11 mouse cellular contexts compared by ENCODE assay signal in the genomic region with DNA sequence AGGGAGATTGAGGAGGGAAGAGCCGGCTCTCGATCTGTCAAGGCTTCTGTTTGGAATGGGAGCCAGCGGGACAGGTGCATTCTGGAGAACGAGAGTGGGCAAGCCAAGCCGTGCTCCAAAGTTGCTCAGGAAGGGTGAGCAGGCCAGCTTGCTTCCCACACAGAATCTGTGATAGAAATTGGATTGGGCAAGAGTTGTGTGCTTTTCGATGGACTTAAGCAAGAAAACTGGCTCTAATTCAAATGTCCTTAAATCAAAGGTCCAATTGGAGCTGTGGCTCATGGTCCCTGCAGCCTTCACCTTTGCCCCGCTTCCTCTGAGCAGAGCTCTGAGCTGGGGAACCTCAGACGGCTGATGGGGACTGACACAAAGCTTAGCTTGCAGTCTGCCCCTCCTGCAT. TPM values are rescaled to one million over a fixed set of nuclear protein-coding genes. Genes with fewer than 3 reads are reported as not detected.
DNase-seq lines count a peak whose midpoint lies in the region; ATAC-seq and TF ChIP-seq lines count a peak whose summit lies in the region.
"Had no signal": no experiment of that assay in that cellular context is flagged by ENCODE, and none has a peak within 500 bp of the region (broad histone marks: within the 10 kb centered on the region; RNA-seq: fewer than 3 reads in every experiment).

No protein-coding gene starts in this region.

- no peak for ATAC-seq in kidney, embryonic 15.5 days (replicated peaks; ENCODE audit: low FRiP score)
- ATAC-seq in intestine, postnatal 0 days: 0 out of 2 replicates have a peak, but pooled peaks have one; percentile 19
- peak; percentile 78 for ATAC-seq in liver, embryonic 15.5 days (ENCODE audit: insufficient read depth)

- H3K4me2 ChIP-seq in kidney, embryonic 15.5 days: no peak overlapping the region
- no peak overlapping the region for H3K4me2 ChIP-seq in intestine, postnatal 0 days (replicated peaks; ENCODE audit: low read depth)
- H3K4me2 ChIP-seq in liver, embryonic 15.5 days: no peak overlapping the region

- no peaks in the 10 kb centered on the region for H3K27me3 ChIP-seq in kidney, embryonic 15.5 days
- H3K27me3 ChIP-seq in intestine, postnatal 0 days (replicated peaks; ENCODE audit: control insufficient read depth, insufficient read depth, low read length): no peaks in the 10 kb centered on the region
- H3K27me3 ChIP-seq in liver, embryonic 15.5 days: peaks cover 8% of the 10 kb centered on the region

- peaks cover 42% of the 10 kb centered on the region for H3K4me1 ChIP-seq in kidney, embryonic 15.5 days
- no peaks in the 10 kb centered on the region for H3K4me1 ChIP-seq in intestine, postnatal 0 days (replicated peaks; ENCODE audit: control insufficient read depth, insufficient read depth, low read length)
- peaks cover 13% of the 10 kb centered on the region; the same call in 1 of the 2 replicates for H3K4me1 ChIP-seq in liver, embryonic 15.5 days (replicated peaks)

- H3K36me3 ChIP-seq in kidney, embryonic 15.5 days: no peaks in the 10 kb centered on the region
- no peaks in the 10 kb centered on the region for H3K36me3 ChIP-seq in intestine, postnatal 0 days (ENCODE audit: control insufficient read depth, insufficient read depth)
- no peaks in the 10 kb centered on the region for H3K36me3 ChIP-seq in liver, embryonic 15.5 days (replicated peaks)
- H3K36me3 ChIP-seq: hindbrain, embryonic 10.5 days had no signal

- H3K4me3 ChIP-seq in kidney, embryonic 15.5 days (replicated peaks): no peak overlapping the region
- H3K4me3 ChIP-seq in intestine, postnatal 0 days (ENCODE audit: low read depth, low read length): no peak overlapping the region
- no peak overlapping the region for H3K4me3 ChIP-seq in liver, embryonic 15.5 days (replicated peaks)
- H3K4me3 ChIP-seq: hindbrain, embryonic 10.5 days had no signal

- H3K27ac ChIP-seq in kidney, embryonic 15.5 days: no peak overlapping the region
- H3K27ac ChIP-seq in intestine, postnatal 0 days (ENCODE audit: low read depth, low read length): no peak overlapping the region
- peak overlapping the region; percentile 56 for H3K27ac ChIP-seq in liver, embryonic 15.5 days (replicated peaks)

- TF ChIP-seq CTCF in intestine, postnatal 0 days (IDR thresholded peaks at IDR 0.05; ENCODE audit: low read depth): no peak

- DNase-seq in kidney, adult 11 months: peak; percentile 78
- peak; percentile 87 for DNase-seq in adrenal gland, postnatal 14 days
- no peak for DNase-seq in natural killer cell, adult 2 months (ENCODE audit: low spot score in 2 of 2)
- no peak for DNase-seq in urinary bladder, postnatal 25 days (ENCODE audit: low spot score)
- no peak for DNase-seq in spleen, postnatal 4 days (ENCODE audit: low spot score in 2 of 2)
- DNase-seq: cerebellum, adult 8-10 months; spleen, adult 18-20 months had no signal

- H3K9ac ChIP-seq in kidney, embryonic 15.5 days: no peak overlapping the region
- H3K9ac ChIP-seq in intestine, postnatal 0 days (ENCODE audit: low read depth, low read length): no peak overlapping the region
- no peak overlapping the region for H3K9ac ChIP-seq in liver, embryonic 15.5 days

- no peaks in the 10 kb centered on the region for H3K9me3 ChIP-seq in kidney, embryonic 15.5 days (replicated peaks)
- no peaks in the 10 kb centered on the region for H3K9me3 ChIP-seq in intestine, postnatal 0 days (ENCODE audit: control insufficient read depth)
- no peaks in the 10 kb centered on the region for H3K9me3 ChIP-seq in liver, embryonic 15.5 days (replicated peaks)
- H3K9me3 ChIP-seq: hindbrain, embryonic 10.5 days had no signal

- WGBS in kidney, embryonic 15.5 days: 70% methylated on average over 8 of the region's 8 CpGs
- 78% methylated on average over 8 of the region's 8 CpGs for WGBS in intestine, postnatal 0 days
- WGBS in liver, embryonic 15.5 days (ENCODE audit: insufficient replicate concordance): 60% methylated on average over 8 of the region's 8 CpGs

RNA-seq across cellular contexts. Expression of gene Mical3, which starts 12.6 kb away (rescaled TPM):
- 12.0 and 13.1 TPM in 2 replicates for polyA plus RNA-seq in kidney, embryonic 15.5 days (2015; fragmentation: Nextera tagmentation; extraction: Ambion mirVana)
- 56.9 and 59.6 TPM in 2 replicates for total RNA-seq in adrenal gland, postnatal 14 days (2021)
- polyA plus RNA-seq in intestine, postnatal 0 days (2015; fragmentation: Nextera tagmentation; extraction: Ambion mirVana): 3.6 and 4.5 TPM in 2 replicates
- polyA plus RNA-seq in liver, embryonic 15.5 days (2015; fragmentation: Nextera tagmentation; extraction: Ambion mirVana): 8.7 and 11.5 TPM in 2 replicates

RNA-seq across cellular contexts. Expression of gene Pex26, which starts 40.0 kb away (rescaled TPM):
- polyA plus RNA-seq in kidney, embryonic 15.5 days (2015; fragmentation: Nextera tagmentation; extraction: Ambion mirVana): 10.5 TPM in 2 replicates
- 11.9 and 12.7 TPM in 2 replicates for total RNA-seq in adrenal gland, postnatal 14 days (2021)
- 6.3 and 7.2 TPM in 2 replicates for polyA plus RNA-seq in intestine, postnatal 0 days (2015; fragmentation: Nextera tagmentation; extraction: Ambion mirVana)
- 4.4 and 5.6 TPM in 2 replicates for polyA plus RNA-seq in liver, embryonic 15.5 days (2015; fragmentation: Nextera tagmentation; extraction: Ambion mirVana)

Comparison
In these comparisons a context has a peak if more than half of its experiments do, and no peak if none do; other contexts are left out.
1. DNase-seq: peak in kidney, adult 11 months (single experiment) and adrenal gland, postnatal 14 days (single experiment); none in natural killer cell, adult 2 months (0 of 2), urinary bladder, postnatal 25 days (single experiment) and spleen, postnatal 4 days (0 of 2).